12 mouse cellular contexts compared by ENCODE assay signal in genomic region chr2:159414599-159414998, GRCm38 (mm10).
A peak's percentile ranks its signal among the peaks of the same experiment; 100 is the strongest.
DNase-seq lines count a peak whose midpoint lies in the region; ATAC-seq lines count a peak whose summit lies in the region.
"Had no signal": no experiment of that assay in that cellular context is flagged by ENCODE, and none has a peak within 500 bp of the region (broad histone marks: within the 10 kb centered on the region; RNA-seq: fewer than 3 reads in every experiment).

No protein-coding gene starts in this region.

- ATAC-seq in kidney, embryonic 16.5 days (ENCODE audit: low FRiP score, low TSS enrichment) = peak; percentile 71
- peak; percentile 54; the same call in 1 of the 2 replicates for ATAC-seq in hindbrain, embryonic 15.5 days (ENCODE audit: low FRiP score, low read depth)

- WGBS in kidney, embryonic 16.5 days = 0% methylated on average over 1 of the region's 1 CpGs
- WGBS in hindbrain, embryonic 15.5 days = 12% methylated on average over 1 of the region's 1 CpGs

- no peak overlapping the region for H3K4me3 ChIP-seq in kidney, embryonic 16.5 days (ENCODE audit: low read length)
- no peak overlapping the region for H3K4me3 ChIP-seq in hindbrain, embryonic 15.5 days
- H3K4me3 ChIP-seq: layer of hippocampus, adult 2 months had no signal

- no peak for DNase-seq in kidney, adult 9 months
- DNase-seq in retina, postnatal 1 day = peak; percentile 58
- no peak for DNase-seq in retina, embryonic 14.5 days (ENCODE audit: low spot score)
- peak; percentile 29 for DNase-seq in skeletal muscle tissue, adult 2 months (ENCODE audit: low read depth, low spot score)
- DNase-seq in cerebellum, postnatal 36 days = no peak
- no peak for DNase-seq in adrenal gland, postnatal 10 days
- DNase-seq: heart, adult 18-20 months; heart, postnatal 36 days; liver had no signal

- H3K9me3 ChIP-seq in kidney, embryonic 16.5 days (ENCODE audit: low read length) = no peaks in the 10 kb centered on the region
- H3K9me3 ChIP-seq in hindbrain, embryonic 15.5 days = no peaks in the 10 kb centered on the region

- H3K27ac ChIP-seq in kidney, embryonic 16.5 days (ENCODE audit: low read length) = no peak overlapping the region
- H3K27ac ChIP-seq in hindbrain, embryonic 15.5 days (replicated peaks) = no peak overlapping the region
- H3K27ac ChIP-seq: layer of hippocampus, adult 2 months had no signal

- H3K27me3 ChIP-seq in kidney, embryonic 16.5 days (ENCODE audit: insufficient read depth, low read length) = no peaks in the 10 kb centered on the region
- no peaks in the 10 kb centered on the region for H3K27me3 ChIP-seq in hindbrain, embryonic 15.5 days

- H3K36me3 ChIP-seq in kidney, embryonic 16.5 days (ENCODE audit: insufficient read depth, low read length) = no peaks in the 10 kb centered on the region
- H3K36me3 ChIP-seq in hindbrain, embryonic 15.5 days = no peaks in the 10 kb centered on the region

- H3K4me1 ChIP-seq in kidney, embryonic 16.5 days (ENCODE audit: insufficient read depth, low read length) = peaks cover 16% of the 10 kb centered on the region
- peaks cover 10% of the 10 kb centered on the region for H3K4me1 ChIP-seq in hindbrain, embryonic 15.5 days (replicated peaks)

- no peak overlapping the region for H3K4me2 ChIP-seq in kidney, embryonic 16.5 days (replicated peaks; ENCODE audit: low read depth, low read length)
- no peak overlapping the region for H3K4me2 ChIP-seq in hindbrain, embryonic 15.5 days

- no peak overlapping the region for H3K9ac ChIP-seq in kidney, embryonic 16.5 days (replicated peaks; ENCODE audit: low read length)
- no peak overlapping the region for H3K9ac ChIP-seq in hindbrain, embryonic 15.5 days

Comparison
In these comparisons a context has a peak if more than half of its experiments do, and no peak if none do; other contexts are left out.
1. DNase-seq: peak in retina, postnatal 1 day (single experiment) and skeletal muscle tissue, adult 2 months (single experiment); none in kidney, adult 9 months (single experiment), retina, embryonic 14.5 days (single experiment), cerebellum, postnatal 36 days (0 of 2) and adrenal gland, postnatal 10 days (single experiment).